Mouse (Mus musculus) stomach, embryonic 16.5 days (tissue): ENCODE data around the gene Tmtc1. TPM values are rescaled to one million over a fixed set of nuclear protein-coding genes. Genes with fewer than 3 reads are reported as not detected.

Experiments
- ATAC-seq: fragments of 200-750 bp; cut with Nextera tagmentation; 2 replicates; pipeline ENCODE4 v1.8.0; 2017; ENCODE audit warnings: moderate number of reproducible peaks, moderate TSS enrichment; ENCODE audit not compliant: insufficient read depth, low FRiP score
- H3K27ac ChIP-seq: fragments of 300-500 bp; sonication (generic); 2 replicates; pipeline ENCODE4 v1.5.1; 2014; ENCODE audit warnings: low read length
- H3K27me3 ChIP-seq: fragments of 300-500 bp; sonication (generic); 2 replicates; pipeline ENCODE4 v1.6.1; 2014; ENCODE audit warnings: low read length, control low read depth, mixed read lengths; ENCODE audit not compliant: control insufficient read depth, insufficient read depth
- H3K36me3 ChIP-seq: fragments of 300-500 bp; sonication (generic); 2 replicates; pipeline ENCODE4 v1.6.1; 2014; ENCODE audit warnings: low read length; ENCODE audit not compliant: control insufficient read depth, insufficient read depth
- H3K4me1 ChIP-seq: fragments of 300-500 bp; sonication (generic); 2 replicates; pipeline ENCODE4 v1.6.1; 2014; ENCODE audit warnings: low read length, control low read depth, mixed read lengths; ENCODE audit not compliant: control insufficient read depth, insufficient read depth
- H3K4me2 ChIP-seq: fragments of 300-500 bp; sonication (generic); 2 replicates; pipeline ENCODE4 v1.6.1; 2014; ENCODE audit warnings: low read depth, low read length, mixed read lengths
- H3K4me3 ChIP-seq: fragments of 300-500 bp; sonication (generic); replicated peaks from 2 replicates; pipeline ENCODE4 v1.5.1; 2014; ENCODE audit warnings: mild to moderate bottlenecking, low read length
- H3K9ac ChIP-seq: fragments of 300-500 bp; sonication (generic); 2 replicates; pipeline ENCODE4 v1.6.1; 2014; ENCODE audit warnings: low read length
- H3K9me3 ChIP-seq: fragments of 300-500 bp; sonication (generic); replicated peaks from 2 replicates; pipeline ENCODE4 v1.6.1; 2016; ENCODE audit warnings: low read length, control low read depth; ENCODE audit not compliant: control insufficient read depth
- WGBS: fragments of 180-500 bp; shearing (Covaris S2); extraction: QIAGEN DNeasy Blood & Tissue Kit; methylation state at CpG from one replicate; pipeline ENCODE4 v1.1.7; 2014; 5-methylcytosine and 5-hydroxymethylcytosine counted together
- polyA plus RNA-seq: library from polyadenylated mRNA; unstranded; fragments of >200 nt; fragmentation: Nextera tagmentation; extraction: Ambion mirVana; gene quantifications from 2 replicates; pipeline ENCODE4 v1.2.1, GENCODE M21; 2015

Tmtc1 gene
- polyA plus RNA-seq, 1 experiment from 2014 or later: 1.6 TPM

GRCm38 (mm10) chr6:148467170-148467921, 23.2 kb upstream of the Tmtc1 start:
- H3K4me1 ChIP-seq: no peaks in the 10 kb centered on the region; the same call in 1 of the 2 replicates
- H3K4me3 ChIP-seq: no peak overlapping the region
- H3K36me3 ChIP-seq: no peaks in the 10 kb centered on the region
- no peak overlapping the region for H3K4me2 ChIP-seq
- no peaks in the 10 kb centered on the region for H3K27me3 ChIP-seq
- ATAC-seq: no peak
- 24% methylated on average over 3 of the region's 3 CpGs for WGBS
- no peaks in the 10 kb centered on the region for H3K9me3 ChIP-seq
- no peak overlapping the region for H3K9ac ChIP-seq
- no peak overlapping the region; the same call in 1 of the 2 replicates for H3K27ac ChIP-seq

GRCm38 (mm10) chr6:148459636-148460035, 15.4 kb upstream of the Tmtc1 start:
- ATAC-seq: no peak
- H3K9me3 ChIP-seq: no peaks in the 10 kb centered on the region
- WGBS: 29% methylated on average over 3 of the region's 3 CpGs
- no peak overlapping the region for H3K4me2 ChIP-seq
- no peak overlapping the region for H3K4me3 ChIP-seq
- H3K4me1 ChIP-seq: no peaks in the 10 kb centered on the region
- H3K9ac ChIP-seq: no peak overlapping the region
- no peaks in the 10 kb centered on the region for H3K27me3 ChIP-seq
- H3K36me3 ChIP-seq: no peaks in the 10 kb centered on the region
- no peak overlapping the region for H3K27ac ChIP-seq

GRCm38 (mm10) chr6:148455470-148455869, 11.3 kb upstream of the Tmtc1 start:
- no peak overlapping the region for H3K4me2 ChIP-seq
- no peak overlapping the region for H3K9ac ChIP-seq
- no peaks in the 10 kb centered on the region for H3K9me3 ChIP-seq
- H3K27me3 ChIP-seq: no peaks in the 10 kb centered on the region
- H3K36me3 ChIP-seq: no peaks in the 10 kb centered on the region
- H3K27ac ChIP-seq: no peak overlapping the region
- no peaks in the 10 kb centered on the region for H3K4me1 ChIP-seq
- no peak for ATAC-seq
- H3K4me3 ChIP-seq: no peak overlapping the region
- 71% methylated on average over 4 of the region's 4 CpGs for WGBS

- ATAC-seq: no peak
- no peak overlapping the region for H3K9ac ChIP-seq
Observed at GRCm38 (mm10) chr6:148454740-148455139, 10.6 kb upstream of the Tmtc1 start.

GRCm38 (mm10) chr6:148448151-148448550, 4.0 kb upstream of the Tmtc1 start:
- Histone ChIP-seq H3K27me3 (peaks cover 3% of the 10 kb centered on the region; the same call in 1 of the 2 replicates), H3K9ac (no peak overlapping the region), H3K4me2 (no peak overlapping the region), H3K9me3 (peaks cover 3% of the 10 kb centered on the region; the same call in 1 of the 2 replicates), H3K36me3 (no peaks in the 10 kb centered on the region), H3K27ac (no peak overlapping the region), H3K4me1 (no peaks in the 10 kb centered on the region), H3K4me3 (no peak overlapping the region)
- 66% methylated on average over 3 of the region's 3 CpGs for WGBS
- no peak for ATAC-seq

More at GRCm38 (mm10) chr6:148454740-148455139, 10.6 kb upstream of the Tmtc1 start:
- Histone ChIP-seq H3K4me1 (no peaks in the 10 kb centered on the region), H3K27me3 (no peaks in the 10 kb centered on the region), H3K4me3 (no peak overlapping the region), H3K9me3 (no peaks in the 10 kb centered on the region), H3K4me2 (no peak overlapping the region), H3K27ac (no peak overlapping the region), H3K36me3 (no peaks in the 10 kb centered on the region)
- WGBS: 65% methylated on average over 2 of the region's 2 CpGs

- no peak overlapping the region for H3K4me2 ChIP-seq
- no peak overlapping the region for H3K27ac ChIP-seq
- 59% methylated on average over 3 of the region's 3 CpGs for WGBS
- no peak for ATAC-seq
- H3K36me3 ChIP-seq: no peaks in the 10 kb centered on the region
- H3K9ac ChIP-seq: no peak overlapping the region
- H3K4me3 ChIP-seq: no peak overlapping the region
- H3K9me3 ChIP-seq: peaks cover 3% of the 10 kb centered on the region; the same call in 1 of the 2 replicates
- H3K27me3 ChIP-seq: peaks cover 3% of the 10 kb centered on the region; the same call in 1 of the 2 replicates
- H3K4me1 ChIP-seq: peaks cover 4% of the 10 kb centered on the region; the same call in 1 of the 2 replicates
Observed at GRCm38 (mm10) chr6:148446113-148446512, 1.9 kb upstream of the Tmtc1 start.

GRCm38 (mm10) chr6:148444796-148445195, 607 bp upstream of the Tmtc1 start:
- H3K27me3 ChIP-seq: peaks cover 3% of the 10 kb centered on the region; the same call in 1 of the 2 replicates
- H3K9ac ChIP-seq: peak overlapping the region; percentile 77
- no peaks in the 10 kb centered on the region for H3K36me3 ChIP-seq
- ATAC-seq: peak; percentile 10; the same call in 1 of the 2 replicates
- peak overlapping the region; percentile 97 for H3K4me2 ChIP-seq
- H3K9me3 ChIP-seq: peaks cover 3% of the 10 kb centered on the region; the same call in 1 of the 2 replicates
- H3K4me1 ChIP-seq: peaks cover 4% of the 10 kb centered on the region; the same call in 1 of the 2 replicates
- H3K4me3 ChIP-seq: peak overlapping the region; percentile 70
- no peak overlapping the region; the same call in 1 of the 2 replicates for H3K27ac ChIP-seq
- WGBS: 9% methylated on average over 9 of the region's 9 CpGs

GRCm38 (mm10) chr6:148443291-148443725, 881 bp downstream of the Tmtc1 start:
- ATAC-seq: no peak
- Histone ChIP-seq H3K4me1 (peaks cover 4% of the 10 kb centered on the region; the same call in 1 of the 2 replicates), H3K27me3 (peaks cover 3% of the 10 kb centered on the region; the same call in 1 of the 2 replicates)

GRCm38 (mm10) chr6:148442671-148443290, 1.4 kb downstream of the Tmtc1 start:
- Histone ChIP-seq H3K4me2 (peak overlapping the region; percentile 97), H3K4me1 (peaks cover 4% of the 10 kb centered on the region; the same call in 1 of the 2 replicates), H3K4me3 (peak overlapping the region; percentile 70), H3K27ac (no peak overlapping the region), H3K9ac (peak overlapping the region; percentile 77), H3K36me3 (no peaks in the 10 kb centered on the region), H3K27me3 (peaks cover 3% of the 10 kb centered on the region; the same call in 1 of the 2 replicates), H3K9me3 (no peaks in the 10 kb centered on the region)
- peak; percentile 18; the same call in 1 of the 2 replicates for ATAC-seq
- WGBS: 2% methylated on average over 27 of the region's 27 CpGs

More at GRCm38 (mm10) chr6:148443291-148443725, 881 bp downstream of the Tmtc1 start:
- Histone ChIP-seq H3K36me3 (no peaks in the 10 kb centered on the region), H3K9ac (peak overlapping the region; percentile 77), H3K27ac (no peak overlapping the region), H3K4me3 (peak overlapping the region; percentile 70), H3K4me2 (peak overlapping the region; percentile 97), H3K9me3 (peaks cover 2% of the 10 kb centered on the region; the same call in 1 of the 2 replicates)
- 4% methylated on average over 15 of the region's 15 CpGs for WGBS
